Mouse (Mus musculus): ENCODE measurements at regions not wholly inside any gene's neighbourhood (a gene's known extent, or its start where the extent isn't known, plus 50 kb on each side); places are given as distances from the start of the nearest gene placed in this dataset.
"Not testable (repeated sequence)": the region's sequence is repeated elsewhere in the genome, so short reads cannot be mapped to it uniquely, and the experiment has no call there.

GRCm38 (mm10) chr8:20015411-20016081 is 112.4 kb downstream of the Gm31371 start:
- not testable (repeated sequence) for ATAC-seq (ENCODE audit: insufficient number of reproducible peaks, insufficient read depth, low FRiP score, low read depth); H3K4me3 ChIP-seq (ENCODE audit: control insufficient read depth in 1 of 2, insufficient read depth in 1 of 2, low read depth in 1 of 2, low read length in 2 of 2); H3K27ac ChIP-seq (replicated peaks in 1 of 2; ENCODE audit: control insufficient read depth in 1 of 2, insufficient read depth in 1 of 2, low read depth in 2 of 2, low read length in 2 of 2); H3K4me1 ChIP-seq (ENCODE audit: control insufficient read depth in 2 of 2, insufficient read depth in 2 of 2, low read length in 2 of 2); H3K9ac ChIP-seq (ENCODE audit: low read length); H3K4me2 ChIP-seq (ENCODE audit: low read length); H3K9me3 ChIP-seq (ENCODE audit: control insufficient read depth, low read length); H3K27me3 ChIP-seq (ENCODE audit: control insufficient read depth, insufficient read depth, low read length)
- 90% methylated on average over 6 of the region's 6 CpGs for WGBS
- peaks cover 16% of the 10 kb centered on the region for H3K36me3 ChIP-seq (ENCODE audit: control insufficient read depth, insufficient read depth, low read length)

- H3K36me3 ChIP-seq (ENCODE audit: control insufficient read depth, insufficient read depth, low read length): peaks cover 16% of the 10 kb centered on the region
- H3K27me3 ChIP-seq (ENCODE audit: control insufficient read depth, insufficient read depth, low read length); ATAC-seq (ENCODE audit: insufficient number of reproducible peaks, insufficient read depth, low FRiP score, low read depth); H3K9ac ChIP-seq (ENCODE audit: low read length); H3K9me3 ChIP-seq (ENCODE audit: control insufficient read depth, low read length); H3K27ac ChIP-seq (replicated peaks in 1 of 2; ENCODE audit: control insufficient read depth in 1 of 2, insufficient read depth in 1 of 2, low read depth in 2 of 2, low read length in 2 of 2); H3K4me1 ChIP-seq (ENCODE audit: control insufficient read depth in 2 of 2, insufficient read depth in 2 of 2, low read length in 2 of 2); H3K4me3 ChIP-seq (ENCODE audit: control insufficient read depth in 1 of 2, insufficient read depth in 1 of 2, low read depth in 1 of 2, low read length in 2 of 2); H3K4me2 ChIP-seq (ENCODE audit: low read length): not testable (repeated sequence)
- WGBS: 90% methylated on average over 13 of the region's 17 CpGs
Observed at GRCm38 (mm10) chr8:20016082-20016840, 113.1 kb downstream of the Gm31371 start.

GRCm38 (mm10) chr8:20025521-20025920 is 122.3 kb downstream of the Gm31371 start:
- H3K4me2 ChIP-seq (ENCODE audit: low read length); H3K36me3 ChIP-seq (ENCODE audit: control insufficient read depth, insufficient read depth, low read length); H3K27me3 ChIP-seq (ENCODE audit: control insufficient read depth, insufficient read depth, low read length); H3K9me3 ChIP-seq (ENCODE audit: control insufficient read depth, low read length); H3K27ac ChIP-seq (replicated peaks in 1 of 2; ENCODE audit: control insufficient read depth in 1 of 2, insufficient read depth in 1 of 2, low read depth in 2 of 2, low read length in 2 of 2); ATAC-seq (ENCODE audit: insufficient number of reproducible peaks, insufficient read depth, low FRiP score, low read depth); H3K4me1 ChIP-seq (ENCODE audit: control insufficient read depth in 2 of 2, insufficient read depth in 2 of 2, low read length in 2 of 2); H3K4me3 ChIP-seq (ENCODE audit: control insufficient read depth in 1 of 2, insufficient read depth in 1 of 2, low read depth in 1 of 2, low read length in 2 of 2); H3K9ac ChIP-seq (ENCODE audit: low read length): not testable (repeated sequence)
- no CpG with 5 or more reads among the region's 2 CpGs for WGBS

- ATAC-seq (ENCODE audit: insufficient number of reproducible peaks, insufficient read depth, low FRiP score, low read depth); H3K4me1 ChIP-seq (ENCODE audit: control insufficient read depth in 2 of 2, insufficient read depth in 2 of 2, low read length in 2 of 2); H3K27ac ChIP-seq (replicated peaks in 1 of 2; ENCODE audit: control insufficient read depth in 1 of 2, insufficient read depth in 1 of 2, low read depth in 2 of 2, low read length in 2 of 2); H3K36me3 ChIP-seq (ENCODE audit: control insufficient read depth, insufficient read depth, low read length); H3K4me2 ChIP-seq (ENCODE audit: low read length); H3K9me3 ChIP-seq (ENCODE audit: control insufficient read depth, low read length); H3K27me3 ChIP-seq (ENCODE audit: control insufficient read depth, insufficient read depth, low read length); H3K4me3 ChIP-seq (ENCODE audit: control insufficient read depth in 1 of 2, insufficient read depth in 1 of 2, low read depth in 1 of 2, low read length in 2 of 2); H3K9ac ChIP-seq (ENCODE audit: low read length): not testable (repeated sequence)
- WGBS: 48% methylated on average over 1 of the region's 2 CpGs
Observed at GRCm38 (mm10) chr8:20027956-20028355, 124.8 kb downstream of the Gm31371 start.

GRCm38 (mm10) chr8:20030131-20030530 is 126.9 kb downstream of the Gm31371 start:
- H3K27me3 ChIP-seq (ENCODE audit: control insufficient read depth, insufficient read depth, low read length); ATAC-seq (ENCODE audit: insufficient number of reproducible peaks, insufficient read depth, low FRiP score, low read depth); H3K4me3 ChIP-seq (ENCODE audit: control insufficient read depth in 1 of 2, insufficient read depth in 1 of 2, low read depth in 1 of 2, low read length in 2 of 2); H3K9ac ChIP-seq (ENCODE audit: low read length); H3K36me3 ChIP-seq (ENCODE audit: control insufficient read depth, insufficient read depth, low read length); H3K4me2 ChIP-seq (ENCODE audit: low read length); H3K4me1 ChIP-seq (ENCODE audit: control insufficient read depth in 2 of 2, insufficient read depth in 2 of 2, low read length in 2 of 2); H3K9me3 ChIP-seq (ENCODE audit: control insufficient read depth, low read length); H3K27ac ChIP-seq (replicated peaks in 1 of 2; ENCODE audit: control insufficient read depth in 1 of 2, insufficient read depth in 1 of 2, low read depth in 2 of 2, low read length in 2 of 2): not testable (repeated sequence)
- WGBS: 72% methylated on average over 2 of the region's 2 CpGs

GRCm38 (mm10) chr8:20057626-20058025 is 154.4 kb downstream of the Gm31371 start:
- H3K4me3 ChIP-seq (ENCODE audit: control insufficient read depth in 1 of 2, insufficient read depth in 1 of 2, low read depth in 1 of 2, low read length in 2 of 2); H3K9me3 ChIP-seq (ENCODE audit: control insufficient read depth, low read length); H3K27me3 ChIP-seq (ENCODE audit: control insufficient read depth, insufficient read depth, low read length); ATAC-seq (ENCODE audit: insufficient number of reproducible peaks, insufficient read depth, low FRiP score, low read depth); H3K36me3 ChIP-seq (ENCODE audit: control insufficient read depth, insufficient read depth, low read length); H3K9ac ChIP-seq (ENCODE audit: low read length); H3K27ac ChIP-seq (replicated peaks in 1 of 2; ENCODE audit: control insufficient read depth in 1 of 2, insufficient read depth in 1 of 2, low read depth in 2 of 2, low read length in 2 of 2); H3K4me1 ChIP-seq (ENCODE audit: control insufficient read depth in 2 of 2, insufficient read depth in 2 of 2, low read length in 2 of 2); H3K4me2 ChIP-seq (ENCODE audit: low read length): not testable (repeated sequence)
- WGBS: 55% methylated on average over 2 of the region's 3 CpGs

GRCm38 (mm10) chr8:20098121-20098520 is 194.9 kb downstream of the Gm31371 start:
- ATAC-seq (ENCODE audit: insufficient number of reproducible peaks, insufficient read depth, low FRiP score, low read depth); H3K9me3 ChIP-seq (ENCODE audit: control insufficient read depth, low read length); H3K9ac ChIP-seq (ENCODE audit: low read length); H3K27ac ChIP-seq (replicated peaks in 1 of 2; ENCODE audit: control insufficient read depth in 1 of 2, insufficient read depth in 1 of 2, low read depth in 2 of 2, low read length in 2 of 2); H3K36me3 ChIP-seq (ENCODE audit: control insufficient read depth, insufficient read depth, low read length); H3K4me2 ChIP-seq (ENCODE audit: low read length); H3K4me3 ChIP-seq (ENCODE audit: control insufficient read depth in 1 of 2, insufficient read depth in 1 of 2, low read depth in 1 of 2, low read length in 2 of 2); H3K27me3 ChIP-seq (ENCODE audit: control insufficient read depth, insufficient read depth, low read length); H3K4me1 ChIP-seq (ENCODE audit: control insufficient read depth in 2 of 2, insufficient read depth in 2 of 2, low read length in 2 of 2): not testable (repeated sequence)
- WGBS: 66% methylated on average over 4 of the region's 5 CpGs

- H3K4me2 ChIP-seq (ENCODE audit: low read length); H3K4me1 ChIP-seq (ENCODE audit: control insufficient read depth in 2 of 2, insufficient read depth in 2 of 2, low read length in 2 of 2); ATAC-seq (ENCODE audit: insufficient number of reproducible peaks, insufficient read depth, low FRiP score, low read depth); H3K36me3 ChIP-seq (ENCODE audit: control insufficient read depth, insufficient read depth, low read length); H3K27ac ChIP-seq (replicated peaks in 1 of 2; ENCODE audit: control insufficient read depth in 1 of 2, insufficient read depth in 1 of 2, low read depth in 2 of 2, low read length in 2 of 2); H3K9ac ChIP-seq (ENCODE audit: low read length); H3K27me3 ChIP-seq (ENCODE audit: control insufficient read depth, insufficient read depth, low read length); H3K4me3 ChIP-seq (ENCODE audit: control insufficient read depth in 1 of 2, insufficient read depth in 1 of 2, low read depth in 1 of 2, low read length in 2 of 2); H3K9me3 ChIP-seq (ENCODE audit: control insufficient read depth, low read length): not testable (repeated sequence)
- WGBS: no CpG with 5 or more reads among the region's 1 CpGs
Observed at GRCm38 (mm10) chr8:20100241-20100640, 197.0 kb downstream of the Gm31371 start.
